Mouse (Mus musculus) heart, postnatal 0 days (tissue): ENCODE measurements around the gene Tcl1b4. TPM values are rescaled to one million over a fixed set of nuclear protein-coding genes. Genes with fewer than 3 reads are reported as not detected.

Experiments
- ATAC-seq: fragments of 200-750 bp; cut with Nextera tagmentation; 2 replicates; pipeline ENCODE4 v1.8.0; 2017; ENCODE audit warnings: low read depth, moderate number of reproducible peaks, moderate library complexity; ENCODE audit not compliant: insufficient read depth
- DNase-seq: peaks from one replicate; pipeline ENCODE4 v3.0.0-alpha.2; 2016; ENCODE audit warnings: low spot score
- H3K27ac ChIP-seq: fragments of 300-500 bp; sonication (generic); 2 replicates; pipeline ENCODE4 v1.5.1; 2014; ENCODE audit warnings: low read depth, mild to moderate bottlenecking
- H3K27me3 ChIP-seq: fragments of 300-500 bp; sonication (generic); 2 replicates; pipeline ENCODE4 v1.6.1; 2014; ENCODE audit warnings: low read length, mixed read lengths; ENCODE audit not compliant: control insufficient read depth, insufficient read depth
- H3K36me3 ChIP-seq: fragments of 300-500 bp; sonication (generic); replicated peaks from 2 replicates; pipeline ENCODE4 v1.6.1; 2014; ENCODE audit warnings: low read length, mixed read lengths; ENCODE audit not compliant: control insufficient read depth, insufficient read depth
- H3K4me1 ChIP-seq: fragments of 300-500 bp; sonication (generic); 2 replicates; pipeline ENCODE4 v1.6.1; 2014; ENCODE audit warnings: antibody characterized with exemption; ENCODE audit not compliant: control insufficient read depth, insufficient read depth
- H3K4me2 ChIP-seq: fragments of 300-500 bp; sonication (generic); 2 replicates; pipeline ENCODE4 v1.6.1; 2014; ENCODE audit warnings: low read depth, mild to moderate bottlenecking, low read length, moderate library complexity
- H3K4me3 ChIP-seq: fragments of 300-500 bp; sonication (generic); 2 replicates; pipeline ENCODE4 v1.5.1; 2014; ENCODE audit warnings: low read depth, low read length
- H3K9ac ChIP-seq: fragments of 300-500 bp; sonication (generic); replicated peaks from 2 replicates; pipeline ENCODE4 v1.6.1; 2014; ENCODE audit warnings: low read depth, low read length, mixed read lengths
- H3K9me3 ChIP-seq: fragments of 300-500 bp; sonication (generic); replicated peaks from 2 replicates; pipeline ENCODE4 v1.6.1; 2016; ENCODE audit warnings: low read length; ENCODE audit not compliant: control insufficient read depth
- CTCF ChIP-seq: IDR thresholded peaks from 2 replicates; pipeline ENCODE4 v1.5.1; 2016; ENCODE audit warnings: antibody characterized with exemption, control low read depth, low read depth
- EP300 ChIP-seq: IDR thresholded peaks from 2 replicates; pipeline ENCODE4 v1.6.1; 2016; ENCODE audit warnings: antibody characterized with exemption, low read depth
- WGBS: fragments of 180-500 bp; shearing (Covaris S2); extraction: QIAGEN DNeasy Blood & Tissue Kit; methylation state at CpG from one replicate; pipeline ENCODE4 v1.1.7; 2014; 5-methylcytosine and 5-hydroxymethylcytosine counted together
- polyA plus RNA-seq: library from polyadenylated mRNA; unstranded; fragments of >200 nt; fragmentation: Nextera tagmentation; extraction: Ambion mirVana; gene quantifications from 2 replicates; pipeline ENCODE4 v1.2.1, GENCODE M21; 2015
- total RNA-seq: library from RNA; depleted of rRNA; stranded (reverse); fragments of >200 nt; gene quantifications from 2 replicates; pipeline ENCODE4 v1.2.3, GENCODE M21; 2014; ENCODE audit warnings: low replicate concordance; rRNA removed

The Tcl1b4 gene
- total and polyA plus RNA-seq, 2 experiments from 2014 or later: not detected

GRCm38 (mm10) chr12:105235091-105235490, 33.3 kb downstream of the Tcl1b4 start:
- Histone ChIP-seq H3K4me2 (no peak overlapping the region), H3K4me3 (no peak overlapping the region), H3K27me3 (no peaks in the 10 kb centered on the region), H3K4me1 (no peaks in the 10 kb centered on the region), H3K36me3 (no peaks in the 10 kb centered on the region), H3K27ac (no peak overlapping the region), H3K9ac (no peak overlapping the region), H3K9me3 (no peaks in the 10 kb centered on the region)
- 66% methylated on average over 3 of the region's 3 CpGs for WGBS
- no peak for ATAC-seq
- DNase-seq: no peak
- TF ChIP-seq EP300 (no peak), CTCF (no peak)

GRCm38 (mm10) chr12:105239060-105239459, 37.3 kb downstream of the Tcl1b4 start:
- Histone ChIP-seq H3K4me1 (no peaks in the 10 kb centered on the region), H3K4me3 (no peak overlapping the region), H3K9me3 (no peaks in the 10 kb centered on the region), H3K36me3 (no peaks in the 10 kb centered on the region), H3K4me2 (no peak overlapping the region), H3K9ac (no peak overlapping the region), H3K27me3 (no peaks in the 10 kb centered on the region), H3K27ac (no peak overlapping the region)
- TF ChIP-seq EP300: no peak
- DNase-seq (no peak), ATAC-seq (no peak)
- WGBS: 83% methylated on average over 9 of the region's 9 CpGs

- DNase-seq (no peak), ATAC-seq (peak; percentile 34; the same call in 1 of the 2 replicates)
- Histone ChIP-seq H3K36me3 (no peaks in the 10 kb centered on the region), H3K4me1 (no peaks in the 10 kb centered on the region), H3K9me3 (no peaks in the 10 kb centered on the region), H3K4me2 (no peak overlapping the region; the same call in 1 of the 2 replicates), H3K27me3 (no peaks in the 10 kb centered on the region), H3K4me3 (no peak overlapping the region), H3K27ac (no peak overlapping the region), H3K9ac (no peak overlapping the region)
- 10% methylated on average over 9 of the region's 9 CpGs for WGBS
- TF ChIP-seq EP300 (no peak), CTCF (no peak)
Observed at GRCm38 (mm10) chr12:105248763-105249233, 47.0 kb downstream of the Tcl1b4 start.

GRCm38 (mm10) chr12:105253796-105254195, 52.0 kb downstream of the Tcl1b4 start:
- Histone ChIP-seq H3K4me2 (no peak overlapping the region), H3K27me3 (no peaks in the 10 kb centered on the region), H3K4me3 (no peak overlapping the region), H3K27ac (no peak overlapping the region), H3K9ac (no peak overlapping the region), H3K9me3 (no peaks in the 10 kb centered on the region), H3K36me3 (no peaks in the 10 kb centered on the region), H3K4me1 (no peaks in the 10 kb centered on the region)
- 91% methylated on average over 3 of the region's 3 CpGs for WGBS
- DNase-seq: no peak
- TF ChIP-seq EP300: no peak
- TF ChIP-seq CTCF: no peak
- ATAC-seq: no peak

Other genes starting within 250 kb of the Tcl1b4 start
- 5.0 TPM in 2 replicates for gene Syne3, start 192.1 kb upstream of the Tcl1b4 start, total RNA-seq
- gene Syne3, start 192.1 kb upstream of the Tcl1b4 start, polyA plus RNA-seq: 1.8 TPM in 2 replicates
- 44.7 and 87.7 TPM in 2 replicates for gene Glrx5, start 169.3 kb upstream of the Tcl1b4 start, total RNA-seq
- gene Glrx5, start 169.3 kb upstream of the Tcl1b4 start, polyA plus RNA-seq: 210 and 217 TPM in 2 replicates
- gene Tcl1b2, start 55.9 kb upstream of the Tcl1b4 start, total RNA-seq: not detected in 2 replicates
- gene Tcl1b2, start 55.9 kb upstream of the Tcl1b4 start, polyA plus RNA-seq: not detected in 2 replicates
- not detected in 2 replicates for gene Tcl1b1, start 42.3 kb upstream of the Tcl1b4 start, total RNA-seq
- gene Tcl1b1, start 42.3 kb upstream of the Tcl1b4 start, polyA plus RNA-seq: not detected in 2 replicates
- gene Tcl1b5, start 25.6 kb upstream of the Tcl1b4 start, total RNA-seq: not detected in 2 replicates
- gene Tcl1b5, start 25.6 kb upstream of the Tcl1b4 start, polyA plus RNA-seq: not detected in 2 replicates
- gene Tcl1b3, start 10.9 kb upstream of the Tcl1b4 start, total RNA-seq: not detected in 2 replicates
- not detected in 2 replicates for gene Tcl1b3, start 10.9 kb upstream of the Tcl1b4 start, polyA plus RNA-seq
- gene Tcl1, start 20.8 kb downstream of the Tcl1b4 start, total RNA-seq: not detected in 2 replicates
- not detected in 2 replicates for gene Tcl1, start 20.8 kb downstream of the Tcl1b4 start, polyA plus RNA-seq
- gene Tunar, start 131.9 kb downstream of the Tcl1b4 start, total RNA-seq: not detected in 2 replicates
- gene Tunar, start 131.9 kb downstream of the Tcl1b4 start, polyA plus RNA-seq: not detected in 2 replicates